Mouse (Mus musculus) CD4-positive, CD25-positive, alpha-beta regulatory T cell (primary cell): Measurements from ENCODE around the gene Hrasls. TPM values are rescaled to one million over a fixed set of nuclear protein-coding genes. Genes with fewer than 3 reads are reported as not detected.

Experiments used
- polyA plus RNA-seq: library from polyadenylated mRNA; unstranded; fragments of 100-300 nt; shearing (Covaris generic); gene quantifications from one replicate; pipeline ENCODE4 v1.2.1, GENCODE M21; 2017

Hrasls gene
- polyA plus RNA-seq: not detected

GRCm38 (mm10) chr16:29209605-29210411 lies at the start of gene Hrasls:
Gene Hrasls, plus strand, starts transcription at chr16:29209695.

Other genes with a start within 250 kb of the Hrasls start
- not detected for gene Atp13a5, start 169.0 kb downstream of the Hrasls start, polyA plus RNA-seq